Mouse (Mus musculus) adipocyte (in vitro differentiated cells): ENCODE data around the gene Kank1.
"Not testable (repeated sequence)": the region's sequence is repeated elsewhere in the genome, so short reads cannot be mapped to it uniquely, and the experiment has no call there.

ENCODE experiments used
- DNase-seq: peaks from one replicate; pipeline ENCODE4 v3.0.0-alpha.2; 2016; ENCODE audit warnings: low spot score

Gene Kank1

GRCm38 (mm10) chr19:25439807-25440206, 203.0 kb downstream of the Kank1 start:
- DNase-seq, result no peak

- DNase-seq, result no peak
Measured at GRCm38 (mm10) chr19:25440736-25441135, 204.0 kb downstream of the Kank1 start.

GRCm38 (mm10) chr19:25445054-25445453, 208.3 kb downstream of the Kank1 start:
- peak; percentile 77 for DNase-seq

- DNase-seq, result no peak
Measured at GRCm38 (mm10) chr19:25445842-25446241, 209.1 kb downstream of the Kank1 start.

GRCm38 (mm10) chr19:25446683-25447082, 209.9 kb downstream of the Kank1 start:
- DNase-seq, result no peak

- no peak for DNase-seq
Measured at GRCm38 (mm10) chr19:25447373-25447772, 210.6 kb downstream of the Kank1 start.

GRCm38 (mm10) chr19:25450869-25451629, 214.3 kb downstream of the Kank1 start:
- DNase-seq, result peak; percentile 53

- no peak for DNase-seq
Measured at GRCm38 (mm10) chr19:25453146-25453545, 216.4 kb downstream of the Kank1 start.

- no peak for DNase-seq
Measured at GRCm38 (mm10) chr19:25460760-25461159, 224.0 kb downstream of the Kank1 start.

GRCm38 (mm10) chr19:25461553-25462320, 225.0 kb downstream of the Kank1 start:
- no peak for DNase-seq

GRCm38 (mm10) chr19:25475806-25476205, 239.0 kb downstream of the Kank1 start:
- not testable (repeated sequence) for DNase-seq

- no peak for DNase-seq
Measured at GRCm38 (mm10) chr19:25479152-25479669, 242.4 kb downstream of the Kank1 start.

GRCm38 (mm10) chr19:25480820-25481219, 244.0 kb downstream of the Kank1 start:
- DNase-seq, result no peak
